Mouse (Mus musculus): Measurements from ENCODE around the gene BC004004.
"Not testable (repeated sequence)": the region's sequence is repeated elsewhere in the genome, so short reads cannot be mapped to it uniquely, and the experiment has no call there.

BC004004 gene

GRCm38 (mm10) chr17:29268682-29269348, at the start of gene BC004004:
Gene BC004004, plus strand, starts transcription at chr17:29268788.
- peak; percentile 96 for DNase-seq

DNA sequence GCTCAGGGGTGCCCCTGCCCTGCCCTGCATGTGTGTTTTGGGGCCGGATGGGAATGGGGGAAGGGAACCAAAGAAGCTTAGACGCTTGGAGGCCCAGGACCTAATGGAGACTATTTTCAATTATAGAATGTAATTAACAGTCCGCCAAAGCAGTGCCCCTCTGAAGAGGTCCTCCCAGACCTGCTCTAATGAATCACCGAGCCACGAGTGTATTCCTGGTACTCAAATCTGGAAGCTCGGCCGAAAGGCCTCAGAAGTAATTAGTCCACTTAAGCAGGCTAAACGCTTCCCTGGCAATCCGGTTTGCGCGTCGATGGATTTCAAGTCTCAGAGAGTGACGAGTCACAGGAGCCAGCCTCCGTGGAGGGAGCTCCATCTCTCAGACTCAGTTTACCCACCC, 48.0 kb upstream of the BC004004 start:
- no peak for DNase-seq

DNA sequence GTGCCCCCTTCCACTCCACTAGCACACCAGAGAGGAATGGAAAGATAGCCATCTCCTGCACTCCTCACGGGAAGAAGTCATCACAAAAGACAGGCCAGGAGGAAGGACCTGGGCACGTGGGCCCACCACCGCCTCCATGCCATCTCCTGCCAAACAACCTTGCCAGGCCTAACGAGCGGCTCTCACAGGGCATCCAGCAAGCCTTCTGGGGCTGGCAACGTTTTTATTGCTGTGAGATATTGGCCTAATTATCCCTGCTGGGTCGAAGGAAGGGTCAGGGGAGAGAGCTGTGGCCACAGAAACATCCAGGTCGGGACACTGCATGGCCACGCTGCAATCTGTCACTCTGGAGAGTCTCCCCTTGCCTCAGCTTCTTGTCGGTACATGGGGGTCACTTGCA, 37.5 kb upstream of the BC004004 start:
- no peak for DNase-seq

DNA sequence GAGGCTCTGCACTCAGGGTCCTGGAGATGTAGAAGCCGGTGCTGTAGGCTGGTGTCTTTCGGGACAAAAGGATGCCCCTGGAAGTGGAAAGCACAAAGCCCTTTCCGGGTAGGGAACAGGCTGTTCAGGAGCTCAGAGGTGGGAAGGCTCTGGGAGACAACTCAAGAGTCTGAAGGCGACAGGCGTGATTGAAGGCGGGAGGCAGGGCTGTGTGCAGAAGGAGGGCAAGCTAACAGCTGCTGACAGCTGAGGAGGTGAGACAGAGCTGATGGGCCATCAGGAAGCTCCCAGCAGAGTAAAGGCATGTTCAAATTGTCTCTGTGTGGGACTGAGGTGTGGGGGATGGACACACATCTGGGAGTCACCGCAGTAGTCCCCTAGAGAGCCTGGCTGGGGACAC, 32.5 kb upstream of the BC004004 start:
- no peak for DNase-seq

DNA sequence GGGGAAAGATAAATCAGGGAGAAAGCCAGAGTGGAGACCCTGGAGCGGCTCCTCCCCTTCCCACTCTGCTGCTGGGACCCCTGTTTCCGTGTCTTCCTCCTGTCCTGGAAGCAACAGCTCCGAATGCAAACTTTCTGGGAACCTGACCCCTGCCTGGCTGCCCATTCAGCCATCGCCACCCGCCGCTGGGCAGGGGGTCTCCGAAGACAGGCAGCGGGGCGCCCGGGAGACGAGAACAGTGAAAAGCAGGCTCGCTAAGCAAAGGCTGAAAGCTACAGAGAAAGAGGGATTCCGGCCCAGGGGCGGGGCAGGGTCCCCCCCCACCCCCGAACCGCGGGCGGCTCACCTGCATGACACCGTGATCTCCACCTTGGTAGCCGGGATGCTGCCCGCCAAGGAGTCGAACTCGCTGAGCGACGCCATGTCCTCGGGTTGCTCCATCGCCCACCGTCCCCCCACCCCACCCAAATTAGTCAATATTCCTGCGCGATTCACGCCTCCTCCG, 31.3 kb upstream of the BC004004 start:
- no peak for DNase-seq

DNA sequence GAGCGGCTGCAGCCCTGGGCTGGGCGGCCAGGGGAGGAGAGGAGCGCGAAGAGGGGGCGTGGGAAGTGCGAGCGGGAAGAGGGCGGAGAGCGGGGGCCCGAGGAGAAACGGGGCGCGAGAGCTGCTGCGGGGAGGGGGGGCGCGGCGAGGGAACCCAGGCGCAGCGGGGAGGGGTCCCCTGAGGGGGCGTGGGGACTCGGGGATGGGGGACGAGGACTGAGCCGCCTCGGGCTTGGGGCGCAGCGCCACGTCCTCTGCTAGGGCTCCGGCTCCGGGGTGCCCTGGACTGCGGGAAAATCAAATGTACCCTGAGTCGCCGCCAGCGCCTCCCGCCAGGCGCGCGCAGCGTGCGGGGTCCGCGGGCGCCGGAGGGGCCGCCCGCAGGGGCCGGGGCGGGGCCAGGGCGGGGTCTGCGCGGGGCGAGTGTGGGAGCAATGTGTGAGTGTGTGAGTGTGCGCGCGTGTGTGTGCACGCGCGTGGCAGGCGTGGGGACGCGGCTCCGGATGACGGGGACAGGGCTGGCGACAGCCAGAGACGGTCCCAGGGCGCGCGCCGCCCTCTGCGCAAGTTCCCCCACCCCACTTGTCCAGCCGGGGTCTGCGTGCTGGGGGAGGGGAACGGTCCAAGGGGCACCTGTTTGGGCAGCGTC, 30.7 kb upstream of the BC004004 start, which contains the start of gene Cpne5:
Gene Cpne5 (minus strand): TSS at position 396 of the 649 bp plus-strand sequence.
- no peak for DNase-seq

DNA sequence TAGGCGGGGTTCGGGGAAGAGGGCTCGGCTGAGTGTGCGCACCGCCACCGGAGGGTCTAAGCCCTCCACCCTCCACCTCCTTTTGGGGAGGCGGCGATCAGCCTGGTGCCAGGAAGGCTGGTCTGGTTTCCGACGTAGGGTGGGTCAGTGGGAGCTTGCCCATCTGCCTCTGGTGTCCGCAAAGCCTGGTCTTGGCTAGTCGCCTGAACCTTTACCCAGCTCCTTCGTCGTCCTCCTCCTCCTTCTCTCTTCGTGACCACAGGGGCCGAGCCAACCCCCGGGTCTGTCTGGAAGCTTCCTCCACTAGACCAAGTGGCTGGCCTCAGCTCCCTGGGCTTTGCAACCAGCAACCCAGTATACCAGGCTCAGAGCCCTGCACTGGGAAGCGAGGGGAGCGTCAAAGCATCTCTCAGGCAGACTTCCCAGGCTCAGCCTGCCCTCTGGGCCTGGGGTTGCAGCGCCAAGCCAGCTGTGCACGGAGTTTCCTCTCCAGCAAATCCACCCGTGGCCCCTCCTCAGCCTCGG, 30.1 kb upstream of the BC004004 start:
- DNase-seq, result no peak

GRCm38 (mm10) chr17:29244912-29245311, 23.7 kb upstream of the BC004004 start:
- no peak for DNase-seq

- DNase-seq, result peak; percentile 64 to 68
Measured at GRCm38 (mm10) chr17:29245725-29246124, 22.9 kb upstream of the BC004004 start.

DNA sequence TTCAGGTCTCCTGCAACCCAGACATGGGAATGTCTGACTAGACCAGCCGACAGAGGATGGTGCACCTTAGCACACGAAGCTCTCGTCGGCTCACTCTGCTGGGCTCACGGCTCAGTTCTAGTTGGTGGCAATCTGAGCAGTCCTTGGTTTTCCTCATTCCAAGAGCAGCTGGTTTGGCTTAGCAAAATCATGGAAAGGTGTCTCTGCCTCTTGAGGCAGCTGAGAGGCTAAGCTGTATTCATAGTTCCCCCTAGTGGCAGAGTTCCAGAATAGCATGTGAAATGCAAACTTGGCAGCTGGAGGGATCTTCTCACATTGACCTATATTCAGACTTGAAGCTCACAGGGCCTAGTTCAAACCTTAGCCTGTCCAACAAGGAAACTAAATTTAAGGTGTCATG, 22.0 kb upstream of the BC004004 start:
- DNase-seq, result peak; percentile 29 to 62

- no peak for DNase-seq
Measured at GRCm38 (mm10) chr17:29247881-29248280, 20.7 kb upstream of the BC004004 start.

DNA sequence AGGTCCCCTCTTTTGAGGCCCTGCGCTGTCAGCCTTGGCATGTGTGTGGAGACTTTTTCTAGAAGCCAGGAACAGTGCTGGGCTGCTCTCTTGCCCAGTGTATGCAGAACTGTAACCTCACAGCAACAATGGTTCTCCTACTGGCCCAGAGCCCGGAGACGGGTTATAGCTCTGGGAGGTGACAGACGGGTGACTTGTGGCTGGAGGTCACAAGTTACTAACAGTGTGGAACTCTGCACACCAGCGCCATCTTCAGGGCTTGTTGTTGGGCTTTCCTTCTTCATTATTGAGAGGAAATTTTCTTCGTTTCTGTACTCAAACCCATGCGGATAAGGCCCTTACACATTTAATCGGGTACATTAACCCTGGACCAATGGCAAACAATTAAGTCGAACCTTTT, 19.1 kb upstream of the BC004004 start:
- DNase-seq, result peak; percentile 32 to 47

- not testable (repeated sequence) for DNase-seq
Measured at GRCm38 (mm10) chr17:29251006-29251405, 17.6 kb upstream of the BC004004 start.

GRCm38 (mm10) chr17:29251608-29252390, 16.8 kb upstream of the BC004004 start:
- DNase-seq, result peak; percentile 85 to 88

DNA sequence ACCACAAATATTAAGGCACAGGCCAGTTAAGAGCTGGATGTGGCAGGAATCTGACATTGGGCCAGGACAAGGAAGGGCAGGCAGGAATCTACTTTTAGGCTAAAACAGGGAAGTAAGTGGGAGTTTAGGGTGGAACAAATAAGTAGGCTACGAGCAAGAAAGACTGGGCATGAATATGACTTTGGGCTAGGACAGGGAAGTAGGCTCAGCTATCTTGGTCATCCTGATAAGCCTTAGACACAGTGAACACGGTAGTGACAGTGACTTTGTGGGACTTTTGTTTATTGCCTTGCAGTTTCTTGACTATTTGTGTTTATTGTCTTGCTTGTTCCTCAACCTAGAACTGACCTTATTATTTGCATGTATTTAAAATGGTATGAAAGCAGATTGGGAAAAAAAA, 15.4 kb upstream of the BC004004 start:
- no peak for DNase-seq

DNA sequence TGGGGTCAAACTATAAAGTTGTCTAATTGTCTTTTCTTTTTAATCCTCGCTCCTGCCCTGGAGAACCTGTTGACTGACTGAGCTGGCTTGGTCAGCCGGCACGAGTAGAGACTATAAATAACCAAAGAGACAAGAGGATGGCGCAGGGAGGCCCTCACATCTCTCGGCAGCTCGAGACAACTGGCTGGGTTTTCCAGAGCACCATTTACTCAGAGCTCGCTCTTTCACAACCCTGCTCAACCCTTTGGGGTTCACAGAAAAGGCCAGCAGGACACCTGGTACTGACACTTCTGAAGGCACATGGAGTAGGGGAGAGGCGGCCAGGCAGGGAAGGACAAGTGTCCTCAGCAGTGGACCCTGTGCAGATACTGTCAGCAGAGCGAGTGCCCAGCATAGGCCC, 14.9 kb upstream of the BC004004 start:
- no peak for DNase-seq

GRCm38 (mm10) chr17:29254784-29255183, 13.8 kb upstream of the BC004004 start:
- not testable (repeated sequence) for DNase-seq

DNA sequence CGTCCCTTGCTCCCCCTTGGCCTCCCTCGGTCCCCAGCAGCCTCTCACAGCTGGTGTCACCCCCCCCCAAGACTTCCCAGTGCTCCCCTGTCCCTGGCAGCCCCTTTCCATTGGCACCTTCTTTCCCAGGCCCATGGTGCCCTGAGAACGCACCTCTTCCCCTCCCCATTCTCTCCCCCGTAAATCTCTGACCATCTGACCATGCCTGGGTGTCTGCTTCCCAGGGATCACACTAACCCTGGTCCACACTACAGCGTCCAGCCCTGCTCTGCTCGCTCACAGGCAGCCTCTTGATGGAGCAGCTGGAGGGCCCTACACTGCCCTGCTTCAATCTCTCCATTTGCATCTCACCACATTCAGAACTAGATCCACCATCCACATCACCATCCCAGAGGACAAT, 12.1 kb upstream of the BC004004 start:
- DNase-seq, result no peak

GRCm38 (mm10) chr17:29257001-29257511, 11.5 kb upstream of the BC004004 start:
- no peak for DNase-seq

DNA sequence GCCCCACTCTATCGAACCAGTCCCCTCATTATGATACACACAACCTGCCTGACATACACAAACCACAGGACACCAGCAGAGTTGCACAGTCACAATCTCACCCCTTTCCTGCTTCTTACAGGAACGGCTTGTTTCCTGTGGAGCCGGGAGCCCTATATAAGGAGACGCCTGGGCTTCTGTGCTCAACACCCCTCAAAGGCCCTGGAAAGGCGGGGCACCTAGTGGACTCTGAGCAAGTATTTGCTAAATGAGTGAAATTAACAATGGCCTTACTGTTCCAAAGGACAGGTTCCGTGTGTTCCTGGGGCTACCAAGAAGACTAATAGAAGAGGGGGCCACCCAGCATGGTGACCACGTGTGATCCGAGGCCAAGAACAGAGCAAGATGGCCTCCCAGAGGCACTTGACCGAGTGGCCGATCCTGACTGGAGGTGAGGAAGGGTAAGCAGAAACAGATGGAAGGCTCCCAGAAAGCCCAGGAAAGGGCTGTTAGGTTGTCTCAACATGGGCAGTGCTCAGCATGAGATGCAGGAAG, 10.5 kb upstream of the BC004004 start:
- no peak for DNase-seq

DNA sequence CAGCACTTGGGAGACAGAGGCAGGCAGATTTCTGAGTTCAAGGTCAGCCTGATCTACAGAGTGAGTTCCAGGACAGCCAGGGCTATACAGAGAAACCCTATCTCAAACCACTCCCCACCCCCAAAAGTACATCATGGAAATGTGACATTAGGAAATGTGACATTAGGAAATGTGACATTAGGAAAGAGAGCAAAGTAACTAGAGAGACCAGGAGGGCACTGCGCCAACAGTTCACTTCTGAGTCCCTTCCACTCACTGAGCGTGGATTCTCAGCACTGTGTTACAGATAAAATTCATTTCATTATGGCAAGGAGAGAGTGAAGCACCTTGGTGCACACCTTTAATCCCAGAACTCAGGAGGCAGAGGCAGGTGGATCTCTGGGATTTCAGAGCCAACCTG, 9.7 kb upstream of the BC004004 start:
- DNase-seq, result no peak

DNA sequence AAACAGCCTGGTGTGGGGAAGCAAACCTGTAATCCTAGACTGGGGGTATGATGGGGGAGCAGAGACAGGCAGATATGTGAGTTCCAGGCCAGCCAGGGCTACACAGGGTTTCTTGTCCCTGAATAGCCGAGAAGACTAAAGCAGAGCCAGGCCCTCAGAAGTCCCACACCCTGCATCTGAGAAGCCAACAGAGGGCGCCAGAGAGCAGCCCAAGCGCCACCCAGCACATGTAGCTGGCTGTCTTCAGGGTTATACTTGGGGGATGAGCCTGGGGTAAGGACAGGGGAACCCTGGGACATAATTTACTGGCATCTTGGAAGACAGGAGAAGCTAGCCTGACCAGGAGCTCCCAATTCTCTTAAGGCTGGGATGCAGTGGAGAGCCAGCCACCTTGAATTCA, 9.1 kb upstream of the BC004004 start:
- peak; percentile 69 to 71 for DNase-seq

DNA sequence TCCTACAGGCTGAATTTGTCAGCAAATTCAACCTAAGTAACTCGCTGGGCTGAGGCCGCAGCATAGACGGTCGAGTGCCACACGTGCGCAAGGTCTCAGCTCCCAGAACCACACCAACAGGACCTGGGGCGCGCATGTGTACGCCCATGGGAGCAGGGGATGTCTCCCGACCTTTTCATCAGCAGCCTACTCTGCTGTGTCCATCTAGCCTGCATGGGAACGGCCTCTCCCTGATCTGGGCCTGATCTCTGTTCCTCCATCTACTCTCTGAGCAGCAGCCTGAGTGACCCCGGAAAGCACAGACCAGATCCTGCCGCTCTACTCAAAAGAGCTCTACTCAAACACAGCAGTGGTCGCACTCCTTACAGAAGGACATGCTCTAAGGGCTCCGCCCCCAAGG, 8.1 kb upstream of the BC004004 start:
- DNase-seq, result no peak
